Mouse (Mus musculus) lung, postnatal 36 days (tissue): ENCODE results near the gene Lrmda.

Experiments
- DNase-seq: peaks from one replicate; pipeline ENCODE4 v3.0.0; 2022; ENCODE audit warnings: mixed read lengths

Gene Lrmda

GRCm38 (mm10) chr14:22810531-22810930, 791.0 kb downstream of the Lrmda start:
- DNase-seq, result no peak

GRCm38 (mm10) chr14:22812824-22813223, 793.3 kb downstream of the Lrmda start:
- no peak for DNase-seq

- DNase-seq, result peak; percentile 73
Observed at GRCm38 (mm10) chr14:22813389-22813788, 793.9 kb downstream of the Lrmda start.

- DNase-seq, result peak; percentile 34
Observed at GRCm38 (mm10) chr14:22814811-22815345, 795.4 kb downstream of the Lrmda start.

DNA sequence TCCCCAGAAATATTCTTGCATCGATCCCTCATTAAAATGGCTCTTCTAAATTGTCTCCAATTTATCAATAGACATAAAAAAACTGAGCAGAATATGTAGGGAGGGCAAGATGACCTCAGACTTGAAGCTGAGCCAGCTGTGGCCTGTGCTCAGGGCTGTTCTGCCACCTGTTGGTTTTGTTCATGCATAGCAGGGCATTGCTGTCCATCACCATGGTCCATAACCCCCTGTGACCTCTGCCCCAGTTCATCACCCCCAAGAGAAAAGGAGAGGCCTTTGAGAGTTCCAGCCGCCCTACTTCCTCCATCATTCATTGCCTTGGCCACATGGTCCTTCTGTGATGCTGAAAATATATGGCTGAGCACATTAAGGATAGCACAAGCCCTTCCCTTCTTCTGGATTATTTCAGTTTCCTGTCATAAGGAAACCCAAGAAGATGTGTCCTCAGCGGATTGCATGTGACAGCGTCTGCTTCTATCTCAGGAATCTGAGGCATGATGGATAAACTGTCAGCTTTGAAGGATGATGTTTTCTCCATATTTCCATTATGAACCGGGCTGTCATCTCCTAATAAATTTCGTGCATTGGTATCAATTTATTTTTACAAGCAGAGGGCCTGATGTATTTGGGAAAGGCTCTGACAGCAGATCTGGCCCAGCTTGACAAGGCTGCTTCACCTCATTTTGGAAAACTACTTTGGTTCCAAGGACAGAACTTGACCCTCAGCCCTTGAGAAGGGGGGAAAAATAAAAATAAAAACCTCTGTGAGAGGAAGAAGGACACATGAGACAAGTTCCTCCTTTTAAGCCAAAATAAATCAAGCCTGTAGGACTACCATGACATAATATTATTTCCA, 798.1 kb downstream of the Lrmda start:
- peak; percentile 62 for DNase-seq

DNA sequence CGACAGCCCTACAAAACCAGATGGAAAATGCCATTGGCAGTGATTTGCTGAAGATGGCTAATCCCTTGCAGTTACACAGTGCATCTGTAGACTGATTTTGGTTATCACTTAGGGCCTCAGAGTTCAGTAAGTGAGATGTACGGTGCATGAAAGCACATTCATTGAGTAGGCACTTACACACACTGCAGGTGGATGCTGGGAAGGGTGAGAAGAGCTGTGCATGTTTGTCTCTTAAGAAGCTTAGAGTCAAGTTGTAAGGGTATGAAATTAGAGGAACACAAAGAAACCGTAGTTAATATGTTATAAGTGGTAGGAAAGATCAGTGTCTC, 798.7 kb downstream of the Lrmda start:
- DNase-seq, result no peak

GRCm38 (mm10) chr14:22822942-22823341, 803.4 kb downstream of the Lrmda start:
- DNase-seq, result no peak

GRCm38 (mm10) chr14:22826825-22827224, 807.3 kb downstream of the Lrmda start:
- no peak for DNase-seq

DNA sequence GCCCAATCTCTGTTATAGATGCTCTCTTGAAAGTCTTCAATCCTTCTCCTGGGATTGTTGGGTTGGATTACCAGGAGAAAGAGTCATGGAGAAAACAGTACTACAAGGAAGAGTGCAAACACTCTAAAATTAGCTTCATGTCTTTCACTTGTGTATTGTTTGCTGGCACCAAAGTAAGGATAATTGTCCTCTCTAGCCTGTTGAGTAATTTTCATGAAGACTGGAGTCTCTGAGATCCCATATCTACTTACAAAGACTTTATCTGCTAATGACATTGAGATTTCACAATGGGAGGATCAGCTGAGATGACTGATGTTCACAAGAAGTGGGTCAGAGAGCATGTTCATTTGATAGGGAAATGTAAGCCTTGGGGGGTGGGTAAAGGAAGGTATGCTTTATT, 817.5 kb downstream of the Lrmda start:
- DNase-seq, result no peak

DNA sequence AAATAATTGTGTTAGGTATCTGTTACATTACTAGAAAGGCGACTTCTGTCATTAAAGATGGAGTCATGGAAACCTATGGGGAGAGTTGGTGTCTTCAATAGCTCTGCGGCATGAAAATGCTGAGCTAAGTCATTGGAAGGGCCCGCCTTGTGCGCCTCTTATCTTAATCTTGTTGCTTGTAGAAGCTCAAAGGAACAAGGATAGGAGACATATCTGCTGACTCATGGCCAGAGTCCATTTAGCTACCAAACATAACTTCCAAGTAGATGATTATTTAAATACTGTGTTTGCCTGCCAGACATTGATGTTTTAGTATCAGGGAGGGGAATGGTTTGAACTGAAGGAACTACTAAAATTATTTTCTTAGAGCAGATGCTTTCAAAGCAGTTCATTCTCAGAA, 821.6 kb downstream of the Lrmda start:
- DNase-seq, result no peak

DNA sequence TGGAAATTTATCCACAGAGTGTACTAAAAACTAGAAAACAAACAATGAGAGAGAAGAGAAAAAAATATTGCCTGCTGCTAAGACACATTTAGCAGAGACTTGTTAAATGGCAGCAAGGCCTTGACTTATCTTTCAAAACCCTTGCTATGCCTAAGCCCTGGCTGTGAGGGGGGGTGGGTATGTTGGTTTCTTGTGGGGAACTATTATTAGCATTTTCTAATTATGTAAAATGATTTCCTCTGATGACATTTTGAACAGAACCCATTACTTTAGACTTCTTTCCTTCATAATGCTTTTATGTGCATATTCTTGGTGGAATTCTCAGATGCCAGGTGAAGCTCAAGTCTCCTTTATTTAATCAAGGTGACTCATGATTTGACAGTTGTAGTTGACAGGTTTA, 824.5 kb downstream of the Lrmda start:
- no peak for DNase-seq

DNA sequence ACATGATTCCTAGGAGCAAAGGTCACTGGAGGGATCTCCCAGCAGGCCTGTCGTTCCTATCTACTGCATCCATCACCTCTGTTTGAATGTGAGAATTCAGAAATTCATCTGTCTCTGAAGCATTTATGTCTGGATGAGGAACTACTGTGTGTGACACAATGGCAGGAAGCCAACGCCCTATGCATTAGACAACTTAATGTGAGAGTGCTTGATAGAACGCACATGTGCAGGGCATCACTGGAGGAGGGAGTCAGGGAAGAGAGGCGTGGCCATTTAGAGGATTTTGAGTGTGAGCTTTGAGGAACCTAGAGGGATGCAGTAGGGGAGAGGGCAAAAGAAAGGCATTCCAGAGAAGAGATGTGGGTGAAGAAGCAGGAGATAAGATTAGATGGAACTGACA, 825.9 kb downstream of the Lrmda start:
- peak; percentile 17 for DNase-seq

GRCm38 (mm10) chr14:22847011-22847786, 827.7 kb downstream of the Lrmda start:
- DNase-seq, result peak; percentile 26

GRCm38 (mm10) chr14:22849108-22849507, 829.6 kb downstream of the Lrmda start:
- no peak for DNase-seq

DNA sequence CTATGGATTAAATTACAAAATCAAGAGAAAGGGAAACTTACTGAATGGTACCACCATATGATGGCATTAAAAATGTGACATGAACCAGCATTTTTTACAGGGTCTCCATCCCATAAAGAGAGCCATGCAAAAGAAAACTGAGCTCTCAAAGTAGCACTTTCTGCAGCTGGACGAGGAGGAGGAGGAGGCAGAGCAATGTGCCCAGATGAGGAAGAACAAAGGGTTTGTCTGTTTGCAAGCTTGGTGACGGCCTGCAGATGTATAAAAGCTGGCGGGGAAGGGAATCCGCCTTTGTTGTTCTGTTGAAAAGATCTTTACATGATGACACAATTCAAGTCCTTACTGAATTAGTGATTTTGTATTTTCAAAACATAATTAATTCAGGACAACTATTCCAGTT, 841.1 kb downstream of the Lrmda start:
- no peak for DNase-seq

DNA sequence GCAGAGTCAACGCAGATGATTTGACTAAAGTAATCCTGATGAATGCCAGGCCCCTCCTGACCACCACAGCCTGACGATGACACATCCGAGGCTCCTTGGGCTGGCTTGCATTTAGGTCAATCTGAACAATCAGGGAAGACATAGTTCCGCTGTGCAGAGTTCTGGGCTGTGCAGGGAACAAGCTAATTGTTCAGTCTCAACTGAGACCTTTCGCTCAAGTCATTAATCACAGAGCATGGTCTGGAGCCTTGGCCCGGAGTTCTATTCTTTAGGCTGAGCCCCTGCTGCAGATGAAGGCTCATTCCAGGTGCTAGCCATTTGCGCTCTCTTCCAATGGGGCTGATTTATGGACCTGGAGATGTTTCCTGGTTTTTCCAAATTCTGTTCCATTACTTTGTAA, 844.6 kb downstream of the Lrmda start:
- no peak for DNase-seq

- DNase-seq, result no peak
Observed at GRCm38 (mm10) chr14:22874584-22874983, 855.1 kb downstream of the Lrmda start.

DNA sequence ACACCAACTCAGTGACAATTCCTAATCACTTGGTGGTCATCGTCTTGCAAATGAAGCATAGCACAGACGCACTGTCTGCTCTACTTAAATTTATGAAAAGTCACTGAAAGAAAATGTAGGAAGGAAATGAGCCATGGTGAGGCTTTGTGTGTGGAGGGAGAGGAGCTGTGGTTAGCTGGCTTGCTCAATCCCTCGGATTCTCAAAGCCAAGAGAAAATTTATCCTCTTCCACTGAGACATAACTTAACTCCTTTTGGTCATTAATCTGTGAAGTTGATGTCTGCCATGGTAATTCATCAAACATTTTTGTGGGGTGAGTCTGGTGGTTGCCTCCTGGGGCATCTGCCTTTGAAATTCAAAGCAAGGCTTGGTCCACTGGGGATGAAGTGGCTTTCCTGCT, 867.7 kb downstream of the Lrmda start:
- DNase-seq, result no peak

DNA sequence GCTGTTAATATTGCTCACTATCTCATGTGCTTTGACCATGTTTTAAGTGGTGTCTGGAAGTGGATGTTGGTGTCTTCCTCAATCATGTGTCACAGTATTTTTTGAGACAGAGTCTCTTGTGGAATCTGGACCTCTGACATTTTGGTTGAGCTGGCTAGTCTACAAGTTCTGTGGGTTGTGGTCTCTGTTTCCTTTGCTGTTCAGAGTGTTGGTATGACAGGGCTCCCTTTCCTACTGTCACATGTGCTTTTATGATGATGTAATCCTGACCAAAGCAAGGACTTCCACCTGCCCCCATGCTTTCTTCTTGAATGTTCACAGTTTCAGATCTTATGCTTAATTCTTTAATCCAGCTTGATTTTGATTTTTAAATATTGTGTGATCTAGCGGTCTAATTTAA, 879.8 kb downstream of the Lrmda start:
- no peak for DNase-seq

- no peak for DNase-seq
Observed at GRCm38 (mm10) chr14:22902116-22902515, 882.6 kb downstream of the Lrmda start.

- DNase-seq, result no peak
Observed at GRCm38 (mm10) chr14:22902914-22903313, 883.4 kb downstream of the Lrmda start.

DNA sequence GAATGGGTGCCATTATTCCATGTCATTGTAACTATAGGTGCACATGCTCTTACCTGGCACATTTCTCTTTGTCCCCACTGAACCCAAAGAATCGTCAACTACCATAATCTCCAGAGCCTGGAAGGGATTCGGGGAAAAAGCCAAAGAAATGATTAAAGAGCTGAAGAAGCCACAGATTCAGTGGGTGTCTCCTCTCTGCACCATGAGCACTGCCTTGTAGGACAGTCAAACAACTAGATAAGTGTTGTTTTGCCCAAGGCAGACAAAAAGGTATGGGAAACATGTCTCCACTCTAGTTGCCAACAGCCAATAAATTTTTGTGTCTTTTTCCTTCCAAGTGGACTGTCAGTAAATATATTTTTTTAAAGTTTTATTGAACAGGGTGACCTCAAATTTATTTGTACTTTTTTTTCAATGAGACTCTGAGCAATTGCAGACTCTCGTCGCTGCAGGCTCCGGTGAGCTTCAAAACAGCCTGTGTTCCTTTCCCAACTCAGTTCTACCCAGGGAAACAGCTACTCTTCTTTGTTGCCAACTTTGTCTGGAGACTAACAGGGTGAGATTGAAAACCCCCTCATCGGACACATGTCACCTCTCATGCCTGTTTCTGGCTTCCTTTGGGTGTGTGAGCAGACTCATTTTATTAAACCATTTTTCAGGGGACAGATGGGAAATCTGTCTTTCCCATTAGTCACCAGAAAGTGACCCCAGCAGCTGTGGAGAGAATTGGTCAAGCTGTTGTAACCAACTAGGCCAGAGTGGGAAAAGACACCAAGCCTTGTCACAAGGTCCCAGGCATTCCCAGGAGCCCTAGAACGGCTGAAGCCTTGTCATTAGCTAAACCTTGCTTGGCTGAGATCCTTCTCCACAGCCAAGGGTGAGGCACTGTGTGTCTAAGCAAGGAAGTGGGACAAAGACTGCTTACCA, 886.5 kb downstream of the Lrmda start:
- DNase-seq, result peak; percentile 41

- DNase-seq, result no peak
Observed at GRCm38 (mm10) chr14:22906716-22907115, 887.2 kb downstream of the Lrmda start.
